Mouse (Mus musculus): ENCODE results near the gene Epb41l4b.

DNA sequence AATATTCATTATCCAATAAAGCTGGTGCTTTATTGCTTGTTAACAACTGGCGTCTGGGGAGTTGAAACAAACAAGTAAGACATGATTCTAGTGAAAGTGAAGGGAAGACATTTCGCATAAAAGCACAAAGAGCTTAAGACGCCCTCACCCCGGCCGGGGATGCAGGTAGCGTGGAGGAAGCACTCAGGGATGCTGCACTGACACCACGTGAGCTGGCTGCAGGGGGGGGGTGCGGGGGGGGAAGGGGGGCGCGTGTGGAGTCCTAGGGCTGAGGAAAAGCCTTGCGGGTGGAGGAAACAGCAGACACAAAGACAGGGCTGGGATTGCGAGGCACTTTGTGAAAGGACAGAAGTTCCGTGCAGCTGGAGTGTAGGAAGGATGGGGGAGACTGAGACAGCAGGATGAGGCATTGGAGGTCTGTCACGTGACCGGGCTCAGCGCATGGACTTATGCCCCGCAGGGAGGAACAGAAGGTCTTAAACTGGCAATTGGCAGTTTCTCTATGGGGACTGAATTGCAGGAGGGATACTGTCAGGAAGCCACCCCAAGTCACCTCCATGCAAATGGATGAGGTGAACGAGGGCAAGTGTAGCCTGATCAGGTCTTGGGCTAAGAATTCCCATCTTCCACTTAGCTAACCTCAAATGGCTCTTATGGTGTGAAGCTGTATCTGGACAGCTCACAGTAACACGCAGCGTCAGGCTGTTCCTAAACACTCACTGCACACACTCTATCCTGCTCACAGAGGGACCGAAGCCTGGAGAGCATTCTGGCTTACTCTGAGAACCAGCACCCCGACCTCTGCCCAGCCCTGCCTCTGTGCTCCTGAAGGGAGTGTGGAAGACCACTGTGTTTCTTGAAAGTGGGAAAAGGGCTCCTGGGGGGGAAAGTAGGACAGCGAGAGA lies 103.9 kb downstream of the Epb41l4b start:
- TF ChIP-seq POLR2A (IDR thresholded peaks at IDR 0.05; ENCODE audit: borderline replicate concordance, extremely low read depth, insufficient read depth, insufficient read length, poor library complexity, severe bottlenecking) (no peak), CTCF (IDR thresholded peaks at IDR 0.05; ENCODE audit: borderline replicate concordance, extremely low read depth, insufficient read depth, insufficient read length) (no peak)

Data from brain, embryonic 14.5 days (tissue).